Mouse (Mus musculus): ENCODE results near the gene Tifab.

DNA sequence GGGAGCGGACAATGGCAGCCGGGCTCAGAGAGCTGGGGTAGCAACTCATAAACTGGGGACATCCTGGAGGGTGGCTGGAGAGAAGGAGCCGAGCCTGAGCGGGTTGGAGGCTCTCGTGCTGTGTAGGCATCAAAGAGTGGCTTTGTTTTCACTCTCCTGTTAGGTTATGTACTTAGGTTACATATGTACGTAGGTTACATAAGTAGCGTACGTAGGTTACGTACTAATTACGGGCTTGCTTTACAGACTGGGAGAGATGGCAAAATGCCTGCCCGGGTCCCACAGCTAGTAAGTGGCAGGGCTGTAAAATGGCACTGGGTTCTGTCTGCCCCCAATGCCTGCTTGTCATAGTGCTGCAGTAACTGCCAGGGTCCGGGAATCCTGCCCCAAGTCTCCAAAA is 18.3 kb upstream of the Tifab start:
- TF ChIP-seq CTCF (conservative IDR thresholded peaks at IDR 0.05; ENCODE audit: insufficient read depth, insufficient read length, low read depth, low read length) (no peak), POLR2A (IDR thresholded peaks at IDR 0.05; ENCODE audit: low read depth, low read length) (no peak)

Measured in kidney, adult 2 months (tissue).